Mouse (Mus musculus) limb, embryonic 15.5 days (tissue): ENCODE measurements around the gene Odf3l1. TPM values are rescaled to one million over a fixed set of nuclear protein-coding genes. Genes with fewer than 3 reads are reported as not detected.

Source experiments
- ATAC-seq: fragments of 200-750 bp; cut with Nextera tagmentation; 2 replicates; pipeline ENCODE4 v1.8.0; 2017; ENCODE audit warnings: low read depth, moderate TSS enrichment; ENCODE audit not compliant: insufficient number of reproducible peaks, low FRiP score, low TSS enrichment
- H3K27ac ChIP-seq: fragments of 300-500 bp; sonication (generic); 2 replicates; pipeline ENCODE4 v1.5.1; 2015; ENCODE audit warnings: moderate library complexity, mild to moderate bottlenecking, inconsistent platforms
- H3K27me3 ChIP-seq: fragments of 300-500 bp; sonication (generic); 2 replicates; pipeline ENCODE4 v1.6.1; 2015; ENCODE audit warnings: inconsistent platforms
- H3K36me3 ChIP-seq: fragments of 300-500 bp; sonication (generic); 2 replicates; pipeline ENCODE4 v1.6.1; 2015; ENCODE audit warnings: inconsistent platforms
- H3K4me1 ChIP-seq: fragments of 300-500 bp; sonication (generic); 2 replicates; pipeline ENCODE4 v1.6.1; 2015; ENCODE audit warnings: inconsistent platforms
- H3K4me2 ChIP-seq: fragments of 300-500 bp; sonication (generic); 2 replicates; pipeline ENCODE4 v1.6.1; 2015; ENCODE audit warnings: mild to moderate bottlenecking, inconsistent platforms
- H3K4me3 ChIP-seq: fragments of 300-500 bp; sonication (generic); 2 replicates; pipeline ENCODE4 v1.5.1; 2015; ENCODE audit warnings: mild to moderate bottlenecking, inconsistent platforms
- H3K9ac ChIP-seq: fragments of 300-500 bp; sonication (generic); 2 replicates; pipeline ENCODE4 v1.6.1; 2015; ENCODE audit warnings: inconsistent platforms
- H3K9me3 ChIP-seq: fragments of 300-500 bp; sonication (generic); 2 replicates; pipeline ENCODE4 v1.6.1; 2016; ENCODE audit warnings: inconsistent platforms
- WGBS: fragments of 180-500 bp; shearing (Covaris S2); methylation state at CpG from one replicate; pipeline ENCODE4 v1.1.7; 2015; 5-methylcytosine and 5-hydroxymethylcytosine counted together
- polyA plus RNA-seq: library from polyadenylated mRNA; unstranded; fragments of >200 nt; fragmentation: Nextera tagmentation; extraction: Ambion mirVana; gene quantifications from 2 replicates; pipeline ENCODE4 v1.2.1, GENCODE M21; 2015

Odf3l1 gene
- polyA plus RNA-seq, 1 experiment from 2014 or later, result 1.00 TPM

GRCm38 (mm10) chr9:56880790-56881189 is 16.3 kb upstream of the Odf3l1 start:
- ATAC-seq, result peak; percentile 44
- Histone ChIP-seq H3K9ac (no peak overlapping the region), H3K27ac (peak overlapping the region; percentile 76), H3K4me3 (no peak overlapping the region), H3K36me3 (peaks cover 29% of the 10 kb centered on the region), H3K4me2 (0 out of 2 replicates have a peak overlapping the region, but pooled peaks have one; percentile 3), H3K4me1 (peaks cover 67% of the 10 kb centered on the region), H3K9me3 (no peaks in the 10 kb centered on the region), H3K27me3 (no peaks in the 10 kb centered on the region)
- 36% methylated on average over 9 of the region's 9 CpGs for WGBS

GRCm38 (mm10) chr9:56877284-56877683 is 12.8 kb upstream of the Odf3l1 start:
- WGBS, result 55% methylated on average over 5 of the region's 5 CpGs
- Histone ChIP-seq H3K36me3 (0 out of 2 replicates have a peak, but pooled peaks cover 6% of the 10 kb centered on the region), H3K4me2 (no peak overlapping the region), H3K9ac (no peak overlapping the region), H3K27me3 (no peaks in the 10 kb centered on the region), H3K9me3 (no peaks in the 10 kb centered on the region), H3K4me3 (no peak overlapping the region), H3K27ac (peak overlapping the region; percentile 75), H3K4me1 (peaks cover 79% of the 10 kb centered on the region)
- no peak for ATAC-seq

GRCm38 (mm10) chr9:56876784-56877183 is 12.3 kb upstream of the Odf3l1 start:
- Histone ChIP-seq H3K27ac (peak overlapping the region; percentile 75), H3K36me3 (0 out of 2 replicates have a peak, but pooled peaks cover 6% of the 10 kb centered on the region), H3K4me3 (no peak overlapping the region), H3K27me3 (no peaks in the 10 kb centered on the region), H3K9ac (no peak overlapping the region), H3K4me2 (no peak overlapping the region), H3K9me3 (no peaks in the 10 kb centered on the region), H3K4me1 (peaks cover 79% of the 10 kb centered on the region)
- ATAC-seq, result no peak
- 28% methylated on average over 9 of the region's 9 CpGs for WGBS

- H3K27me3 ChIP-seq, result no peaks in the 10 kb centered on the region
- peaks cover 87% of the 10 kb centered on the region for H3K4me1 ChIP-seq
- 38% methylated on average over 1 of the region's 1 CpGs for WGBS
- H3K4me2 ChIP-seq, result no peak overlapping the region
- peak overlapping the region; percentile 54 for H3K27ac ChIP-seq
- no peak for ATAC-seq
- H3K4me3 ChIP-seq, result no peak overlapping the region
- no peak overlapping the region for H3K9ac ChIP-seq
- H3K36me3 ChIP-seq, result peaks cover 15% of the 10 kb centered on the region; the same call in 1 of the 2 replicates
- no peaks in the 10 kb centered on the region for H3K9me3 ChIP-seq
Measured at GRCm38 (mm10) chr9:56873097-56873496, 8.6 kb upstream of the Odf3l1 start.

GRCm38 (mm10) chr9:56872105-56872903 is 7.8 kb upstream of the Odf3l1 start:
- Histone ChIP-seq H3K4me3 (no peak overlapping the region), H3K27ac (peak overlapping the region; percentile 90), H3K4me1 (peaks cover 90% of the 10 kb centered on the region), H3K9ac (no peak overlapping the region), H3K4me2 (no peak overlapping the region), H3K36me3 (peaks cover 15% of the 10 kb centered on the region; the same call in 1 of the 2 replicates), H3K9me3 (no peaks in the 10 kb centered on the region), H3K27me3 (no peaks in the 10 kb centered on the region)
- no peak for ATAC-seq
- WGBS, result 59% methylated on average over 5 of the region's 5 CpGs

GRCm38 (mm10) chr9:56871191-56871590 is 6.7 kb upstream of the Odf3l1 start:
- Histone ChIP-seq H3K4me1 (peaks cover 90% of the 10 kb centered on the region), H3K36me3 (peaks cover 9% of the 10 kb centered on the region; the same call in 1 of the 2 replicates), H3K27ac (peak overlapping the region; percentile 90), H3K4me3 (no peak overlapping the region), H3K27me3 (no peaks in the 10 kb centered on the region), H3K9ac (no peak overlapping the region), H3K4me2 (peak overlapping the region; percentile 11; the same call in 1 of the 2 replicates), H3K9me3 (no peaks in the 10 kb centered on the region)
- WGBS, result 38% methylated on average over 5 of the region's 5 CpGs
- no peak for ATAC-seq

GRCm38 (mm10) chr9:56870778-56871177 is 6.3 kb upstream of the Odf3l1 start:
- Histone ChIP-seq H3K27me3 (no peaks in the 10 kb centered on the region), H3K9ac (no peak overlapping the region), H3K9me3 (no peaks in the 10 kb centered on the region), H3K36me3 (peaks cover 9% of the 10 kb centered on the region; the same call in 1 of the 2 replicates), H3K4me3 (no peak overlapping the region), H3K4me1 (peaks cover 91% of the 10 kb centered on the region), H3K4me2 (no peak overlapping the region), H3K27ac (peak overlapping the region; percentile 90)
- 51% methylated on average over 10 of the region's 10 CpGs for WGBS
- no peak for ATAC-seq

GRCm38 (mm10) chr9:56869552-56869951 is 5.1 kb upstream of the Odf3l1 start:
- no peaks in the 10 kb centered on the region for H3K9me3 ChIP-seq
- no peak overlapping the region for H3K4me2 ChIP-seq
- peak overlapping the region; percentile 90; the same call in 1 of the 2 replicates for H3K27ac ChIP-seq
- peaks cover 95% of the 10 kb centered on the region for H3K4me1 ChIP-seq
- no peak for ATAC-seq
- no peaks in the 10 kb centered on the region for H3K27me3 ChIP-seq
- WGBS, result 56% methylated on average over 13 of the region's 13 CpGs
- H3K36me3 ChIP-seq, result peaks cover 9% of the 10 kb centered on the region; the same call in 1 of the 2 replicates
- H3K4me3 ChIP-seq, result no peak overlapping the region
- no peak overlapping the region for H3K9ac ChIP-seq

GRCm38 (mm10) chr9:56868292-56868691 is 3.8 kb upstream of the Odf3l1 start:
- WGBS, result 12% methylated on average over 6 of the region's 6 CpGs
- 0 out of 2 replicates have a peak overlapping the region, but pooled peaks have one; percentile 2 for H3K9ac ChIP-seq
- H3K27me3 ChIP-seq, result no peaks in the 10 kb centered on the region
- peak overlapping the region; percentile 67 for H3K4me2 ChIP-seq
- peak overlapping the region; percentile 90 for H3K27ac ChIP-seq
- peak; percentile 76 for ATAC-seq
- peak overlapping the region; percentile 63 for H3K4me3 ChIP-seq
- peaks cover 9% of the 10 kb centered on the region; the same call in 1 of the 2 replicates for H3K36me3 ChIP-seq
- H3K4me1 ChIP-seq, result peaks cover 95% of the 10 kb centered on the region
- no peaks in the 10 kb centered on the region for H3K9me3 ChIP-seq

GRCm38 (mm10) chr9:56866430-56866829 is 2.0 kb upstream of the Odf3l1 start:
- no peak for ATAC-seq
- Histone ChIP-seq H3K4me2 (peak overlapping the region; percentile 67), H3K36me3 (peaks cover 9% of the 10 kb centered on the region; the same call in 1 of the 2 replicates), H3K4me1 (peaks cover 85% of the 10 kb centered on the region), H3K4me3 (peak overlapping the region; percentile 63), H3K9me3 (no peaks in the 10 kb centered on the region), H3K27ac (peak overlapping the region; percentile 90), H3K9ac (peak overlapping the region; percentile 77), H3K27me3 (no peaks in the 10 kb centered on the region)
- 65% methylated on average over 5 of the region's 5 CpGs for WGBS

GRCm38 (mm10) chr9:56865673-56866400 is 1.4 kb upstream of the Odf3l1 start:
- peak overlapping the region; percentile 77 for H3K9ac ChIP-seq
- peak overlapping the region; percentile 67 for H3K4me2 ChIP-seq
- H3K4me3 ChIP-seq, result peak overlapping the region; percentile 63
- H3K27me3 ChIP-seq, result no peaks in the 10 kb centered on the region
- WGBS, result 29% methylated on average over 11 of the region's 11 CpGs
- no peaks in the 10 kb centered on the region for H3K9me3 ChIP-seq
- peaks cover 81% of the 10 kb centered on the region for H3K4me1 ChIP-seq
- ATAC-seq, result no peak
- H3K27ac ChIP-seq, result peak overlapping the region; percentile 90
- peaks cover 9% of the 10 kb centered on the region; the same call in 1 of the 2 replicates for H3K36me3 ChIP-seq
